Comparison of ENCODE assay signal across 28 mouse cellular contexts in the genomic region with DNA sequence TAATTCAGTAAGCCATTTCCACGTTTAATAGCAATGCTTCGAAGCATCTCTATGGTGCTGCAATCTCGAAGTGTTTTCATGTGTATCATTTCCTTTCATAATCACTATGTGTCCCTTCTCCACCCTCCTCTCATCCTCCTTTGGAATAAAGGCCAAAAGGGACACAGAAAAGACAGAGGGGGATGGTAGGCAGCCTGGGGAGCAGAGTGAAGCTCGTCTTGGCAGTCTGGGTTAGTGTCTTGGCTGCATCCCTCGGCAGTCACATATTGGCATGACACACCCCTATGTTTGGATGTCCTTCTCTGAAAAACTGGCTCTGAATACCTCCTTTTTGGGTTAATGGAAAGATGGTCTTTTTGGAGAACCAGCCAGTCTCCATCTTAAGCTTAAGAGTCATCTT. TPM values are rescaled to one million over a fixed set of nuclear protein-coding genes. Genes with fewer than 3 reads are reported as not detected.
A peak's percentile ranks its signal among the peaks of the same experiment; 100 is the strongest.
DNase-seq lines count a peak whose midpoint lies in the region; ATAC-seq and TF ChIP-seq lines count a peak whose summit lies in the region.
"Had no signal": no experiment of that assay in that cellular context is flagged by ENCODE, and none has a peak within 500 bp of the region (broad histone marks: within the 10 kb centered on the region; RNA-seq: fewer than 3 reads in every experiment).

No protein-coding gene starts in this region.

- intact Hi-C loops in gastrocnemius, postnatal 14 days (cut with DNase I; ENCODE audit: low total_unique reads): no loop called here

- no peak for TF ChIP-seq CTCF in brain, embryonic 14.5 days (IDR thresholded peaks at IDR 0.05; ENCODE audit: borderline replicate concordance, extremely low read depth, insufficient read depth, insufficient read length)

- H3K9me3 ChIP-seq in limb, embryonic 14.5 days (ENCODE audit: control insufficient read depth, low read length): no peaks in the 10 kb centered on the region
- H3K9me3 ChIP-seq in limb, embryonic 10.5 days (replicated peaks): no peaks in the 10 kb centered on the region
- H3K9me3 ChIP-seq in hindbrain, embryonic 12.5 days (replicated peaks): no peaks in the 10 kb centered on the region
- H3K9me3 ChIP-seq: forebrain, embryonic 12.5 days; heart, embryonic 15.5 days; hindbrain, embryonic 15.5 days; kidney, embryonic 15.5 days; liver, embryonic 12.5 days; midbrain, embryonic 10.5 days; neural tube, embryonic 13.5 days had no signal

- no peak for TF ChIP-seq POLR2A in limb, embryonic 14.5 days (IDR thresholded peaks at IDR 0.05; ENCODE audit: borderline replicate concordance, extremely low read depth, insufficient read depth, insufficient read length)
- no peak for TF ChIP-seq POLR2A in brain, embryonic 14.5 days (IDR thresholded peaks at IDR 0.05; ENCODE audit: borderline replicate concordance, extremely low read depth, insufficient read depth, insufficient read length, poor library complexity, severe bottlenecking)

- 0 out of 2 replicates have a peak overlapping the region, but pooled peaks have one; percentile 2 for H3K27ac ChIP-seq in limb, embryonic 14.5 days (replicated peaks; ENCODE audit: low read depth, low read length)
- H3K27ac ChIP-seq in limb, embryonic 10.5 days: no peak overlapping the region
- H3K27ac ChIP-seq in hindbrain, embryonic 12.5 days: no peak overlapping the region
- H3K27ac ChIP-seq: forebrain, embryonic 12.5 days; heart, embryonic 15.5 days; hindbrain, embryonic 15.5 days; kidney, embryonic 15.5 days; limb, embryonic 12.5 days; liver, embryonic 12.5 days; midbrain, embryonic 10.5 days; neural tube, embryonic 13.5 days had no signal

- H3K27me3 ChIP-seq in limb, embryonic 14.5 days (ENCODE audit: control insufficient read depth, insufficient read depth, low read length): no peaks in the 10 kb centered on the region
- no peaks in the 10 kb centered on the region for H3K27me3 ChIP-seq in limb, embryonic 10.5 days (ENCODE audit: low read depth, poor library complexity, severe bottlenecking)
- H3K27me3 ChIP-seq in hindbrain, embryonic 12.5 days: no peaks in the 10 kb centered on the region
- H3K27me3 ChIP-seq: forebrain, embryonic 12.5 days; heart, embryonic 15.5 days; hindbrain, embryonic 15.5 days; kidney, embryonic 15.5 days; limb, embryonic 12.5 days; neural tube, embryonic 13.5 days had no signal

- 83% methylated on average over 5 of the region's 5 CpGs for WGBS in limb, embryonic 14.5 days
- WGBS in limb, embryonic 10.5 days: 91% methylated on average over 5 of the region's 5 CpGs
- WGBS in hindbrain, embryonic 12.5 days: 79% methylated on average over 5 of the region's 5 CpGs

- no peak overlapping the region for H3K4me2 ChIP-seq in limb, embryonic 14.5 days (replicated peaks; ENCODE audit: low read depth, low read length, severe bottlenecking)
- H3K4me2 ChIP-seq in hindbrain, embryonic 12.5 days (replicated peaks): no peak overlapping the region
- H3K4me2 ChIP-seq: forebrain, embryonic 12.5 days; heart, embryonic 15.5 days; hindbrain, embryonic 15.5 days; kidney, embryonic 15.5 days; limb, embryonic 12.5 days; liver, embryonic 12.5 days; neural tube, embryonic 13.5 days had no signal

- ATAC-seq in limb, embryonic 14.5 days (ENCODE audit: low FRiP score, low read depth): no peak
- no peak for ATAC-seq in hindbrain, embryonic 12.5 days (ENCODE audit: low FRiP score)
- ATAC-seq: activated CD4-positive, CD25-positive, alpha-beta regulatory T cell, adult 4 months; inflammation-experienced regulatory T-cells, adult 6 months; liver, embryonic 12.5 days; liver, postnatal 0 days had no signal

- H3K36me3 ChIP-seq in limb, embryonic 14.5 days (ENCODE audit: control insufficient read depth, insufficient read depth, low read length): no peaks in the 10 kb centered on the region
- no peaks in the 10 kb centered on the region for H3K36me3 ChIP-seq in limb, embryonic 10.5 days
- no peaks in the 10 kb centered on the region for H3K36me3 ChIP-seq in hindbrain, embryonic 12.5 days
- H3K36me3 ChIP-seq: forebrain, embryonic 12.5 days; heart, embryonic 15.5 days; hindbrain, embryonic 15.5 days; kidney, embryonic 15.5 days; limb, embryonic 12.5 days; liver, embryonic 12.5 days; midbrain, embryonic 10.5 days; neural tube, embryonic 13.5 days had no signal

- no peak overlapping the region for H3K4me3 ChIP-seq in limb, embryonic 14.5 days (replicated peaks; ENCODE audit: low read length)
- H3K4me3 ChIP-seq in limb, embryonic 10.5 days: no peak overlapping the region
- H3K4me3 ChIP-seq in hindbrain, embryonic 12.5 days: no peak overlapping the region
- H3K4me3 ChIP-seq: erythroblast, embryonic 14.5 days; forebrain, embryonic 12.5 days; heart, embryonic 15.5 days; hindbrain, embryonic 15.5 days; kidney, embryonic 15.5 days; limb, embryonic 12.5 days; liver, embryonic 12.5 days; midbrain, embryonic 10.5 days; myocyte; neural tube, embryonic 13.5 days had no signal

- DNase-seq in cerebellum, postnatal 10 days: peak; percentile 62 to 75
- DNase-seq in cerebellum, adult 18-20 months: no peak
- DNase-seq in gastrocnemius, postnatal 25 days: peak; percentile 65
- DNase-seq in gastrocnemius, postnatal 14 days: no peak
- no peak for DNase-seq in limb, embryonic 14.5 days (ENCODE audit: low spot score)
- DNase-seq in limb, embryonic 10.5 days (ENCODE audit: low spot score): no peak
- peak; percentile 22 for DNase-seq in brain, embryonic 14.5 days (ENCODE audit: low read depth)
- DNase-seq: adrenal gland, adult 2 months; adrenal gland, postnatal 36 days; cerebellum, adult 9-11 months; kidney, adult 18-20 months; liver, postnatal 0 days; lung, postnatal 14 days had no signal

- H3K9ac ChIP-seq in limb, embryonic 14.5 days (ENCODE audit: low read depth, low read length, severe bottlenecking): no peak overlapping the region
- no peak overlapping the region for H3K9ac ChIP-seq in hindbrain, embryonic 12.5 days
- H3K9ac ChIP-seq: forebrain, embryonic 12.5 days; heart, embryonic 15.5 days; hindbrain, embryonic 15.5 days; kidney, embryonic 15.5 days; limb, embryonic 12.5 days; liver, embryonic 12.5 days; liver, postnatal 0 days; neural tube, embryonic 13.5 days had no signal

- H3K4me1 ChIP-seq in limb, embryonic 14.5 days (ENCODE audit: control insufficient read depth, insufficient read depth, low read length): peaks cover 26% of the 10 kb centered on the region
- H3K4me1 ChIP-seq in limb, embryonic 10.5 days: peaks cover 15% of the 10 kb centered on the region
- H3K4me1 ChIP-seq in hindbrain, embryonic 12.5 days: peaks cover 10% of the 10 kb centered on the region; the same call in 1 of the 2 replicates
- H3K4me1 ChIP-seq: forebrain, embryonic 12.5 days; hindbrain, embryonic 15.5 days had no signal

RNA-seq across cellular contexts. Expression of gene Zfp366, which starts 56.9 kb away (rescaled TPM):
- 1 to 10 TPM; 3.4 to 3.9 TPM for total RNA-seq in gastrocnemius, postnatal 25 days (2021)
- 1 to 10 TPM; 6.0 to 7.4 TPM for total RNA-seq in gastrocnemius, postnatal 14 days (2021)
- 2.5 and 3.5 TPM in 2 replicates for polyA plus RNA-seq in limb, embryonic 14.5 days (2012; rRNA removed)
- polyA plus RNA-seq in limb, embryonic 14.5 days (2014; fragmentation: Nextera tagmentation; extraction: Ambion mirVana): 0.73 and 1.0 TPM in 2 replicates
- polyA plus RNA-seq in limb, embryonic 10.5 days (2016; fragmentation: Nextera tagmentation; extraction: Ambion mirVana): 0.36 and 0.50 TPM in 2 replicates
- 1.1 and 4.4 TPM in 2 replicates for polyA plus RNA-seq in brain, embryonic 14.5 days (2012; rRNA removed)
- polyA plus RNA-seq in hindbrain, embryonic 12.5 days (2016; fragmentation: Nextera tagmentation; extraction: Ambion mirVana): 0.37 and 0.63 TPM in 2 replicates
- total RNA-seq: CH12.LX had no signal
- polyA plus RNA-seq: activated CD4-positive, CD25-positive, alpha-beta regulatory T cell, adult 4 months; C2C12; erythroblast, embryonic 14.5 days had no signal

Comparison
In these comparisons a context has a peak if more than half of its experiments do, and no peak if none do; other contexts are left out.
1. DNase-seq: peak in cerebellum, postnatal 10 days (2 of 2), gastrocnemius, postnatal 25 days (single experiment) and brain, embryonic 14.5 days (single experiment); none in cerebellum, adult 18-20 months (0 of 2), gastrocnemius, postnatal 14 days (single experiment), limb, embryonic 14.5 days (single experiment) and limb, embryonic 10.5 days (single experiment).